Mouse (Mus musculus) kidney, adult 2 months (tissue): ENCODE measurements at regions not wholly inside any gene's neighbourhood (a gene's known extent, or its start where the extent isn't known, plus 50 kb on each side); places are given as distances from the start of the nearest gene placed in this dataset.

Source experiments
- CTCF ChIP-seq: fragments of 200-500 bp; conservative IDR thresholded peaks from 2 replicates; pipeline ENCODE4 v1.5.1; 2011; ENCODE audit warnings: low read depth, mild to moderate bottlenecking, control low read depth, low read length, moderate library complexity, mixed read lengths; ENCODE audit not compliant: insufficient read depth, insufficient read length
- POLR2A ChIP-seq: fragments of 200-500 bp; IDR thresholded peaks from one replicate; pipeline ENCODE4 v1.6.1; 2011; ENCODE audit warnings: low read depth, low read length, control low read depth

GRCm38 (mm10) chr16:25490847-25491246 is 192.7 kb upstream of the Trp63 start:
- TF ChIP-seq CTCF (no peak), POLR2A (no peak)
